ENCODE assay signal across 18 mouse cellular contexts in genomic region chr5:99078375-99078774, GRCm38 (mm10). TPM values are rescaled to one million over a fixed set of nuclear protein-coding genes. Genes with fewer than 3 reads are reported as not detected.
"Had no signal": no experiment of that assay in that cellular context is flagged by ENCODE, and none has a peak within 500 bp of the region (broad histone marks: within the 10 kb centered on the region; RNA-seq: fewer than 3 reads in every experiment).

No protein-coding gene starts in this region.

- H3K9me3 ChIP-seq: limb, embryonic 13.5 days; liver, embryonic 13.5 days; midbrain, embryonic 13.5 days had no signal

- H3K4me2 ChIP-seq: limb, embryonic 13.5 days; liver, embryonic 13.5 days; midbrain, embryonic 13.5 days had no signal

- H3K27me3 ChIP-seq: liver, embryonic 13.5 days; midbrain, embryonic 13.5 days had no signal

- H3K9ac ChIP-seq: limb, embryonic 13.5 days; liver, embryonic 13.5 days; midbrain, embryonic 13.5 days had no signal

- H3K4me1 ChIP-seq: liver, embryonic 13.5 days; midbrain, embryonic 13.5 days had no signal

- H3K36me3 ChIP-seq: limb, embryonic 13.5 days; liver, embryonic 13.5 days; midbrain, embryonic 13.5 days had no signal

- H3K4me3 ChIP-seq: layer of hippocampus, adult 2 months; left cerebral cortex, adult 2 months; limb, embryonic 13.5 days; liver, embryonic 13.5 days; midbrain, embryonic 13.5 days had no signal

- H3K27ac ChIP-seq: kidney, postnatal 0 days; layer of hippocampus, adult 2 months; left cerebral cortex, adult 2 months; limb, embryonic 13.5 days; liver, embryonic 13.5 days; macrophage; midbrain, embryonic 13.5 days had no signal

- DNase-seq: kidney, postnatal 25 days; layer of hippocampus, adult 9-11 months; layer of hippocampus, postnatal 36 days; liver; liver, embryonic 13.5 days; lung, adult 2 months; thymus, adult 18-20 months; thymus, postnatal 36 days had no signal

- ATAC-seq: midbrain, embryonic 13.5 days; midbrain, embryonic 16.5 days had no signal

RNA-seq across cellular contexts. Expression of gene Prkg2, which starts 41.2 kb away (rescaled TPM):
- total RNA-seq: megakaryocyte, adult 5-6 weeks; monocyte, adult 5-6 weeks had no signal
- polyA plus RNA-seq: macrophage; testis, adult 2 months had no signal
